Mouse (Mus musculus): Measurements from ENCODE around the gene Wee2. TPM values are rescaled to one million over a fixed set of nuclear protein-coding genes. Genes with fewer than 3 reads are reported as not detected.
A peak's percentile ranks its signal among the peaks of the same experiment; 100 is the strongest.

Wee2 gene
- not detected in 2 replicates for polyA plus RNA-seq (2016; fragmentation: Nextera tagmentation; extraction: Ambion mirVana)

DNA sequence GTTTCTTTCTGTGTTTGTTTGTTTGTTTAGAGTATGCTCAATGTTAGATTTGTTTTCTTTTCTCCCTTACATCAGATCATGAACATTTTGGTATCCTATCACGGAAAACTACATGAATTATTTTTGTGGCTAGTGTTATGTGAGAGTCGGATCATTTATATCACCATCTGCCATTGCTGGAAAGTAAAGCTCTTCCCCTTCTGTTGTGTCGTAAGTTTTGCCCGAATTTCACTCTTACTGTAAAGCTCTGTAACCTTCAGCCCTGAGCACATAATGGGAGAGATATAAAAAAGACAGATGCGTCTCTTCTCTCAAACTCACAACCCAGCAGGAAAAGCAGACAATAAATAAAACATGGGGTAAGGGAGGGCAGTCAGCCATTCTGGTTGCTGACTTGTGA, at the start of gene Wee2:
Gene Wee2, plus strand, starts transcription at position 153 of the 400 bp plus-strand sequence.
- H3K4me2 ChIP-seq (replicated peaks), result no peak within 1 kb of the TSS
- no peak within 1 kb of the TSS for H3K27ac ChIP-seq
- no peaks in the 10 kb centered on the region for H3K36me3 ChIP-seq
- peaks cover 7% of the 10 kb centered on the region for H3K4me1 ChIP-seq
- no peak for ATAC-seq (ENCODE audit: insufficient number of reproducible peaks, insufficient read depth, low FRiP score, low TSS enrichment)
- H3K27me3 ChIP-seq, result peaks cover 17% of the 10 kb centered on the region
- H3K4me3 ChIP-seq, result no peak within 1 kb of the TSS
- H3K9me3 ChIP-seq, result no peaks in the 10 kb centered on the region
- WGBS, result 78% methylated on average over 5 of the region's 5 CpGs
- no peak within 1 kb of the TSS for H3K9ac ChIP-seq

DNA sequence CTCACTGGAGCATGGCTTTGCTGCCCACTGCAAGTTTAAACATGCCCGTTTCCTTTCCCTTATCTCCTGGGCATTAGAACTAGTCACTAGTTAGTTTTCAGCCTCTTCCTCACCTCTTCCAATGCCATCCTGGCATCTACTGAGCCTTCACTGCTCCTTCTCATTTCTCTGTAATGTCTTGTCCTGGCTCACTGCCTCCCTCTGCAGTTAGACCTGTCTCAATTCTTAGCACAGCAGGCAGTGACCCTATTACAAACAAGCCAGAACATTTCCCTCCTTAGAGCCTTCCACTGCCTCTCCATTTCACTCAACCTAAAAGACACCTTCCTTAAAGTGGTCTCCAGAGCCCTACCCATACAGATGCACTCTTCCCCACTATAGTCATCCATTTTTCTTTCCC, 47.9 kb upstream of the Wee2 start:
- no peak for ATAC-seq (ENCODE audit: insufficient number of reproducible peaks, insufficient read depth, low FRiP score, low TSS enrichment)
- Histone ChIP-seq H3K27ac (no peak overlapping the region), H3K4me1 (no peaks in the 10 kb centered on the region), H3K9ac (no peak overlapping the region), H3K4me2 (replicated peaks) (no peak overlapping the region), H3K9me3 (no peaks in the 10 kb centered on the region), H3K4me3 (no peak overlapping the region), H3K27me3 (no peaks in the 10 kb centered on the region), H3K36me3 (0 out of 2 replicates have a peak, but pooled peaks cover 11% of the 10 kb centered on the region)
- 88% methylated on average over 1 of the region's 1 CpGs for WGBS

DNA sequence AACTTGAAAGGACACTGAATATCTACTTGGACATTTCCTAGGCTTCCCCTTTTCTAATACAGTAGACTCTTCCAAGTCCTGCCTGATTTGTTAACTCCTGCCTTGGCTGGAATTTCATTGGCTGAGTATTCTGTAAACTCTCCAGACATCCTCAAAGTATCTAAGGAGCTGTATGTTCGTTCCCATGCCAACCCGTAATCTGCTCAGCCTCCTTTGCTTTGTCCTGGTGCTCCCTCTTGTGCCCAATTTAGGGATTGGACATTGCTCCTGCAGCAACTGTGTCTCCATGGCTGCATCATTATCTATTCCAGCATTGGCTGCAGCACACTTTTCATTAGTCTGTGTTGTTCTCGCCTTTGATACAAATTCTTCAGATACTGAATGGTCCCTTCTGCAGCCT, 45.7 kb upstream of the Wee2 start:
- no peak overlapping the region for H3K27ac ChIP-seq
- H3K4me3 ChIP-seq, result no peak overlapping the region
- peak; percentile 74 for ATAC-seq (ENCODE audit: insufficient number of reproducible peaks, insufficient read depth, low FRiP score, low TSS enrichment)
- peaks cover 15% of the 10 kb centered on the region; the same call in 1 of the 2 replicates for H3K36me3 ChIP-seq
- whole genome bisulfite sequencing, result 33% methylated on average over 3 of the region's 3 CpGs
- H3K4me1 ChIP-seq, result no peaks in the 10 kb centered on the region
- no peaks in the 10 kb centered on the region for H3K9me3 ChIP-seq
- H3K27me3 ChIP-seq, result no peaks in the 10 kb centered on the region
- H3K9ac ChIP-seq, result no peak overlapping the region
- H3K4me2 ChIP-seq (replicated peaks), result no peak overlapping the region

DNA sequence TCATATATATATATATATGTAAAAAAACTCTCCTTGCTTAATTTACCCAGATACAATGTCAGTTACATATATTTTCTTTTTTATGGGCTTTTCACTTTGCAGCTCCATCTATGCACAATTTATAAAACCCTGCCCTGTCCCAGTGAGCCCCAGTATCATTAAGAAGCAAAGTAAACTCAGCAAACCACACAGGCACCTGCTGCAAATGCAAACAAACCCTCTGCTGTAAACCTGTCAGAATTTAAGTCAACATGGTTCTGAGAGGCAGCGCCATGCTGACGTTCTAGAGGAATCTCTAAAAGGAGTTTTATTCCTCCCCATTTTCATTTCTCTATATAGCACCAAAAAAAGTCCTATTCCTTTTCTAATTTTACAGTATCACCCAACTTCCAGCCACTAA, 36.9 kb upstream of the Wee2 start:
- Histone ChIP-seq H3K9ac (no peak overlapping the region), H3K4me2 (replicated peaks) (no peak overlapping the region), H3K4me1 (no peaks in the 10 kb centered on the region), H3K4me3 (no peak overlapping the region), H3K9me3 (0 out of 2 replicates have a peak, but pooled peaks cover 2% of the 10 kb centered on the region), H3K27ac (no peak overlapping the region), H3K27me3 (no peaks in the 10 kb centered on the region), H3K36me3 (peaks cover 59% of the 10 kb centered on the region)
- ATAC-seq (ENCODE audit: insufficient number of reproducible peaks, insufficient read depth, low FRiP score, low TSS enrichment), result no peak
- 92% methylated on average over 2 of the region's 2 CpGs for WGBS

GRCm38 (mm10) chr6:40403640-40404285, 35.1 kb upstream of the Wee2 start:
- no peak overlapping the region for H3K4me2 ChIP-seq (replicated peaks)
- no peaks in the 10 kb centered on the region for H3K4me1 ChIP-seq
- no peaks in the 10 kb centered on the region for H3K9me3 ChIP-seq
- no peak overlapping the region for H3K9ac ChIP-seq
- 91% methylated on average over 4 of the region's 4 CpGs for WGBS
- ATAC-seq (ENCODE audit: insufficient number of reproducible peaks, insufficient read depth, low FRiP score, low TSS enrichment), result no peak
- no peaks in the 10 kb centered on the region for H3K27me3 ChIP-seq
- peaks cover 62% of the 10 kb centered on the region for H3K36me3 ChIP-seq
- no peak overlapping the region for H3K4me3 ChIP-seq
- no peak overlapping the region for H3K27ac ChIP-seq

- Histone ChIP-seq H3K4me1 (no peaks in the 10 kb centered on the region), H3K4me2 (replicated peaks) (no peak overlapping the region), H3K9ac (no peak overlapping the region), H3K4me3 (no peak overlapping the region), H3K36me3 (peaks cover 42% of the 10 kb centered on the region), H3K9me3 (no peaks in the 10 kb centered on the region), H3K27me3 (no peaks in the 10 kb centered on the region), H3K27ac (no peak overlapping the region)
- WGBS, result 91% methylated on average over 3 of the region's 3 CpGs
- ATAC-seq (ENCODE audit: insufficient number of reproducible peaks, insufficient read depth, low FRiP score, low TSS enrichment), result no peak
Observed at GRCm38 (mm10) chr6:40411085-40411484, 27.8 kb upstream of the Wee2 start.

DNA sequence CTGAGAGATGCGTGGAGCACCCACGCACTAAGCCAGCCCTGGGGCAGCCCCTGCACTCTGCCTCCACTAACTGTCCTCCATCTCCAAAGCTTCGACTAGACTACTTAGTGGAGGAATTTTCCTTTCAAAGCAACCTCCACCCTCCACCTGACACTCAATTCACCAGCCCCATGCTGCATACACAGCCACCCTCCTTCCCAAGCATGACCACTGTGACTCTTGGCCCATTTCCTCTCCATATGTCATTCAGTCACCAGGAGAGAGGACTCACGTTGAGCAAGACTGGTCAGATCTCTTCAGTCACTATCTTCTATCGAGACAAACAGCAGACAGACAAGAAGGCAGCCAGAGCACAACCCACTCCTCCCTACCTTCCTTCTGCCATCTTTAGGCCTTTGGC, 25.8 kb upstream of the Wee2 start:
- Histone ChIP-seq H3K9ac (no peak overlapping the region), H3K4me2 (replicated peaks) (no peak overlapping the region), H3K27ac (no peak overlapping the region), H3K4me1 (no peaks in the 10 kb centered on the region), H3K9me3 (no peaks in the 10 kb centered on the region), H3K27me3 (no peaks in the 10 kb centered on the region), H3K36me3 (peaks cover 29% of the 10 kb centered on the region), H3K4me3 (no peak overlapping the region)
- WGBS, result 91% methylated on average over 5 of the region's 5 CpGs
- no peak for ATAC-seq (ENCODE audit: insufficient number of reproducible peaks, insufficient read depth, low FRiP score, low TSS enrichment)

DNA sequence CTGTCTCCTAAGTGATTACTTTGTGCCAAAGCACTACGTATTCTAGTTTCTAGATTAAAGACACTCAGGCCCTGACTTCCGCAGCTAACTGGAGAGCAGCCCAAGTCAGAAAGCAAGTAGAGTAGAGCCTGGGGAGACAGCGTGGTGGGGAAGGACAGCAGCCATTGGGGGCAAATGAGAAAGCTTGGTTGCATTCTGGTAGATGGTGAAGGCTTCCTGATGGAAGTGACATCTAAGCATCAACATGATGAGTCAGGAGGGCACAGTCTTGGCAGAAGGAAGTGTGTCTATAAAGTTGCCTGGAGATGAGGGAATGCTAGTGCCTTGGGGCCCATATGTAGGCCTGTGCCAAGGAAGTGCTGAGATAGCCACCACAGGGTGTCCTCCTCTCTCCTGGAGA, 25.3 kb upstream of the Wee2 start:
- H3K4me3 ChIP-seq, result no peak overlapping the region
- no peak overlapping the region for H3K27ac ChIP-seq
- no peaks in the 10 kb centered on the region for H3K4me1 ChIP-seq
- H3K27me3 ChIP-seq, result no peaks in the 10 kb centered on the region
- H3K36me3 ChIP-seq, result peaks cover 29% of the 10 kb centered on the region
- H3K9me3 ChIP-seq, result no peaks in the 10 kb centered on the region
- no peak for ATAC-seq (ENCODE audit: insufficient number of reproducible peaks, insufficient read depth, low FRiP score, low TSS enrichment)
- 93% methylated on average over 3 of the region's 3 CpGs for WGBS
- H3K9ac ChIP-seq, result no peak overlapping the region
- no peak overlapping the region for H3K4me2 ChIP-seq (replicated peaks)

- WGBS, result 82% methylated on average over 5 of the region's 5 CpGs
- no peak overlapping the region for H3K4me2 ChIP-seq (replicated peaks)
- no peaks in the 10 kb centered on the region for H3K27me3 ChIP-seq
- no peak overlapping the region for H3K27ac ChIP-seq
- peaks cover 20% of the 10 kb centered on the region; the same call in 1 of the 2 replicates for H3K36me3 ChIP-seq
- no peak overlapping the region for H3K9ac ChIP-seq
- H3K9me3 ChIP-seq, result no peaks in the 10 kb centered on the region
- no peak overlapping the region for H3K4me3 ChIP-seq
- no peak for ATAC-seq (ENCODE audit: insufficient number of reproducible peaks, insufficient read depth, low FRiP score, low TSS enrichment)
- H3K4me1 ChIP-seq, result no peaks in the 10 kb centered on the region
Observed at GRCm38 (mm10) chr6:40415799-40416198, 23.1 kb upstream of the Wee2 start.

- H3K4me3 ChIP-seq, result no peak overlapping the region
- no peak for ATAC-seq (ENCODE audit: insufficient number of reproducible peaks, insufficient read depth, low FRiP score, low TSS enrichment)
- WGBS, result 94% methylated on average over 4 of the region's 4 CpGs
- no peak overlapping the region for H3K9ac ChIP-seq
- H3K27me3 ChIP-seq, result no peaks in the 10 kb centered on the region
- H3K4me1 ChIP-seq, result no peaks in the 10 kb centered on the region
- H3K27ac ChIP-seq, result no peak overlapping the region
- H3K9me3 ChIP-seq, result no peaks in the 10 kb centered on the region
- no peak overlapping the region for H3K4me2 ChIP-seq (replicated peaks)
- peaks cover 18% of the 10 kb centered on the region; the same call in 1 of the 2 replicates for H3K36me3 ChIP-seq
Observed at GRCm38 (mm10) chr6:40418386-40418785, 20.5 kb upstream of the Wee2 start.

DNA sequence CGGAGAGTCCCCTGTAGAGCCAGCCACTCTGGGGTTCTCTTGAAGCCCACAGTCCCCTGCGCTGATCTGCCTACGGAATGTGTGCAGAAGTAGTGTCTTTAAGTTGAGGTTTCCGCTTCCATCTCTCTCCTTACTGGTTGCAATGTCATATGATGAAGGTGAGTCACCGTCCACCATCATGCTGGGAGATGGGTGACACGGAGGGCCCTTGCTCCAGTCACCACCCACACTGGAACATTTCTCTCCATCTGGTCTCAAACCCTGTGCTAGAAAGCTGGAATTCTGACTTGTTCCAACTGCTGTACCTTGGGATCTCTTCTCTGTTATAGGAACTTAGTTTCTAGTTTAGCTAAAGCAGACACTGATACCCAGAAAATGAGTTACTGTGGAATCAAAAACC, 17.8 kb upstream of the Wee2 start:
- Histone ChIP-seq H3K4me2 (replicated peaks) (no peak overlapping the region), H3K36me3 (peaks cover 13% of the 10 kb centered on the region; the same call in 1 of the 2 replicates), H3K4me3 (no peak overlapping the region), H3K27ac (no peak overlapping the region), H3K27me3 (no peaks in the 10 kb centered on the region), H3K9me3 (no peaks in the 10 kb centered on the region), H3K9ac (no peak overlapping the region), H3K4me1 (no peaks in the 10 kb centered on the region)
- no peak for ATAC-seq (ENCODE audit: insufficient number of reproducible peaks, insufficient read depth, low FRiP score, low TSS enrichment)
- WGBS, result 92% methylated on average over 6 of the region's 6 CpGs

GRCm38 (mm10) chr6:40423013-40423412, 15.9 kb upstream of the Wee2 start:
- Histone ChIP-seq H3K4me2 (replicated peaks) (no peak overlapping the region), H3K36me3 (0 out of 2 replicates have a peak, but pooled peaks cover 7% of the 10 kb centered on the region), H3K27ac (no peak overlapping the region), H3K27me3 (no peaks in the 10 kb centered on the region), H3K9me3 (no peaks in the 10 kb centered on the region), H3K4me1 (no peaks in the 10 kb centered on the region), H3K4me3 (no peak overlapping the region), H3K9ac (no peak overlapping the region)
- ATAC-seq (ENCODE audit: insufficient number of reproducible peaks, insufficient read depth, low FRiP score, low TSS enrichment), result no peak
- 72% methylated on average over 1 of the region's 1 CpGs for WGBS

Measured in embryonic facial prominence, embryonic 12.5 days (tissue).